ENCODE assay signal across 10 mouse cellular contexts in the genomic region with DNA sequence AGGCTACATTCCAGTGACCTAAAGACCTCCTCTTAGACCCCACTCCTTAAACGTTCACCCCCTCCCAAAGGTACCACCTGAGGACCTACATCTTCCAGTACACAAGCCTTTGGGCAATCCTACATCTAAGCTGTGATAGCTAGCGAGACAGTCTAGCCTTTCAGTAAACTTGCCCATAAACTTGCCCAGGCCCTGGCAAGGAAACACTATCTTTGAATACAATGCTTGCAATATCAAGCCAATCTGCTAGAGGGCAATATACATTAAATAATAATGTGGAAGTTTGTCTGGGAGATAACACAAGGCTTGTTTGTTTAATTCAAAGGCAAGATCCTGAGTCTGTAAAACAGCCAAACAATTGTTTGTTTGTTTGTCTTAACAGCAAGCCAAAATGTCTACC.
DNase-seq lines count a peak whose midpoint lies in the region; ATAC-seq and TF ChIP-seq lines count a peak whose summit lies in the region.
"Had no signal": no experiment of that assay in that cellular context is flagged by ENCODE, and none has a peak within 500 bp of the region (broad histone marks: within the 10 kb centered on the region; RNA-seq: fewer than 3 reads in every experiment).

No protein-coding gene starts in this region.

- no peak overlapping the region for H3K4me3 ChIP-seq in hindbrain, postnatal 0 days (ENCODE audit: low read length)
- no peak overlapping the region for H3K4me3 ChIP-seq in hindbrain, embryonic 11.5 days (ENCODE audit: low read depth, low read length)
- H3K4me3 ChIP-seq in midbrain, embryonic 15.5 days: no peak overlapping the region
- H3K4me3 ChIP-seq in midbrain, embryonic 11.5 days (ENCODE audit: low read depth, low read length): no peak overlapping the region
- H3K4me3 ChIP-seq: embryonic facial prominence, embryonic 12.5 days had no signal

- H3K4me2 ChIP-seq in hindbrain, postnatal 0 days (ENCODE audit: low read depth, low read length): no peak overlapping the region
- no peak overlapping the region for H3K4me2 ChIP-seq in hindbrain, embryonic 11.5 days (replicated peaks; ENCODE audit: low read depth, low read length)
- H3K4me2 ChIP-seq in midbrain, embryonic 15.5 days: no peak overlapping the region
- no peak overlapping the region for H3K4me2 ChIP-seq in midbrain, embryonic 11.5 days
- H3K4me2 ChIP-seq: embryonic facial prominence, embryonic 12.5 days had no signal

- 43% methylated on average over 2 of the region's 2 CpGs for WGBS in hindbrain, postnatal 0 days
- WGBS in hindbrain, embryonic 11.5 days: 47% methylated on average over 2 of the region's 2 CpGs
- 64% methylated on average over 2 of the region's 2 CpGs for WGBS in midbrain, embryonic 15.5 days
- 55% methylated on average over 2 of the region's 2 CpGs for WGBS in midbrain, embryonic 11.5 days

- H3K9ac ChIP-seq in hindbrain, postnatal 0 days (replicated peaks; ENCODE audit: low read length): no peak overlapping the region
- no peak overlapping the region for H3K9ac ChIP-seq in hindbrain, embryonic 11.5 days (ENCODE audit: low read depth, low read length)
- H3K9ac ChIP-seq in midbrain, embryonic 15.5 days: no peak overlapping the region
- no peak overlapping the region for H3K9ac ChIP-seq in midbrain, embryonic 11.5 days (ENCODE audit: low read length)
- H3K9ac ChIP-seq: embryonic facial prominence, embryonic 12.5 days had no signal

- ATAC-seq in hindbrain, postnatal 0 days: 0 out of 2 replicates have a peak, but pooled peaks have one; percentile 12
- ATAC-seq in hindbrain, embryonic 11.5 days (ENCODE audit: low FRiP score): no peak
- ATAC-seq in midbrain, embryonic 15.5 days (replicated peaks): 0 out of 2 replicates have a peak, but pooled peaks have one; percentile 39
- no peak for ATAC-seq in midbrain, embryonic 11.5 days (ENCODE audit: low FRiP score)
- ATAC-seq in activated CD4-positive, CD25-positive, alpha-beta regulatory T cell, adult 4 months: no peak

- H3K27ac ChIP-seq in hindbrain, postnatal 0 days: no peak overlapping the region
- H3K27ac ChIP-seq in hindbrain, embryonic 11.5 days (ENCODE audit: low read depth, low read length): no peak overlapping the region
- no peak overlapping the region for H3K27ac ChIP-seq in midbrain, embryonic 15.5 days
- no peak overlapping the region for H3K27ac ChIP-seq in midbrain, embryonic 11.5 days (ENCODE audit: low read depth, low read length)
- H3K27ac ChIP-seq: embryonic facial prominence, embryonic 12.5 days had no signal

- H3K36me3 ChIP-seq in hindbrain, postnatal 0 days (ENCODE audit: insufficient read depth, low read length): no peaks in the 10 kb centered on the region
- H3K36me3 ChIP-seq in hindbrain, embryonic 11.5 days (ENCODE audit: control insufficient read depth, insufficient read depth, low read length): no peaks in the 10 kb centered on the region
- no peaks in the 10 kb centered on the region for H3K36me3 ChIP-seq in midbrain, embryonic 15.5 days (replicated peaks)
- no peaks in the 10 kb centered on the region for H3K36me3 ChIP-seq in midbrain, embryonic 11.5 days (ENCODE audit: control insufficient read depth, insufficient read depth, low read length)
- H3K36me3 ChIP-seq: embryonic facial prominence, embryonic 12.5 days had no signal

- H3K9me3 ChIP-seq in hindbrain, postnatal 0 days (ENCODE audit: low read length): no peaks in the 10 kb centered on the region
- H3K9me3 ChIP-seq in hindbrain, embryonic 11.5 days (ENCODE audit: control insufficient read depth, low read length): no peaks in the 10 kb centered on the region
- H3K9me3 ChIP-seq in midbrain, embryonic 15.5 days: no peaks in the 10 kb centered on the region
- no peaks in the 10 kb centered on the region for H3K9me3 ChIP-seq in midbrain, embryonic 11.5 days (ENCODE audit: control insufficient read depth, low read length)
- H3K9me3 ChIP-seq: embryonic facial prominence, embryonic 12.5 days had no signal

- H3K27me3 ChIP-seq in hindbrain, postnatal 0 days (ENCODE audit: insufficient read depth, low read length): no peaks in the 10 kb centered on the region
- no peaks in the 10 kb centered on the region for H3K27me3 ChIP-seq in hindbrain, embryonic 11.5 days (ENCODE audit: control insufficient read depth, insufficient read depth, low read length)
- H3K27me3 ChIP-seq in midbrain, embryonic 15.5 days (replicated peaks): no peaks in the 10 kb centered on the region
- H3K27me3 ChIP-seq in midbrain, embryonic 11.5 days (ENCODE audit: control insufficient read depth, insufficient read depth, low read length): no peaks in the 10 kb centered on the region
- H3K27me3 ChIP-seq: embryonic facial prominence, embryonic 12.5 days had no signal

- DNase-seq in cerebellum, adult 9-11 months: peak; percentile 7
- no peak for DNase-seq in cerebellum, postnatal 4 days (ENCODE audit: low spot score in 2 of 2)
- DNase-seq in hindbrain, postnatal 0 days (ENCODE audit: low spot score): peak; percentile 80
- no peak for DNase-seq in hindbrain, embryonic 11.5 days (ENCODE audit: low spot score)
- DNase-seq in midbrain, embryonic 11.5 days (ENCODE audit: low spot score, missing footprints): no peak
- peak; percentile 81 for DNase-seq in retina, postnatal 1 day
- DNase-seq: gastrocnemius, postnatal 25 days had no signal

- peak; percentile 68 for TF ChIP-seq CTCF in hindbrain, postnatal 0 days (IDR thresholded peaks at IDR 0.05; ENCODE audit: low read depth)

- no peaks in the 10 kb centered on the region for H3K4me1 ChIP-seq in hindbrain, postnatal 0 days (ENCODE audit: insufficient read depth, low read length)
- H3K4me1 ChIP-seq in hindbrain, embryonic 11.5 days (replicated peaks; ENCODE audit: control insufficient read depth, insufficient read depth, low read length): no peaks in the 10 kb centered on the region
- no peaks in the 10 kb centered on the region for H3K4me1 ChIP-seq in midbrain, embryonic 15.5 days
- no peaks in the 10 kb centered on the region for H3K4me1 ChIP-seq in midbrain, embryonic 11.5 days (ENCODE audit: control insufficient read depth, insufficient read depth, low read length)
- H3K4me1 ChIP-seq: embryonic facial prominence, embryonic 12.5 days had no signal

Comparison
In these comparisons a context has a peak if more than half of its experiments do, and no peak if none do; other contexts are left out.
1. DNase-seq: peak in cerebellum, adult 9-11 months (single experiment), hindbrain, postnatal 0 days (single experiment) and retina, postnatal 1 day (single experiment); none in cerebellum, postnatal 4 days (0 of 2), hindbrain, embryonic 11.5 days (single experiment) and midbrain, embryonic 11.5 days (single experiment).
2. ATAC-seq: peak in hindbrain, postnatal 0 days (single experiment) and midbrain, embryonic 15.5 days (single experiment); none in hindbrain, embryonic 11.5 days (single experiment), midbrain, embryonic 11.5 days (single experiment) and activated CD4-positive, CD25-positive, alpha-beta regulatory T cell, adult 4 months (single experiment).